Mouse (Mus musculus): ENCODE results near the gene Vrtn. TPM values are rescaled to one million over a fixed set of nuclear protein-coding genes. Genes with fewer than 3 reads are reported as not detected.

The Vrtn gene
- total and polyA plus RNA-seq, 3 experiments, result 0.05 TPM; not detected in 2

DNA sequence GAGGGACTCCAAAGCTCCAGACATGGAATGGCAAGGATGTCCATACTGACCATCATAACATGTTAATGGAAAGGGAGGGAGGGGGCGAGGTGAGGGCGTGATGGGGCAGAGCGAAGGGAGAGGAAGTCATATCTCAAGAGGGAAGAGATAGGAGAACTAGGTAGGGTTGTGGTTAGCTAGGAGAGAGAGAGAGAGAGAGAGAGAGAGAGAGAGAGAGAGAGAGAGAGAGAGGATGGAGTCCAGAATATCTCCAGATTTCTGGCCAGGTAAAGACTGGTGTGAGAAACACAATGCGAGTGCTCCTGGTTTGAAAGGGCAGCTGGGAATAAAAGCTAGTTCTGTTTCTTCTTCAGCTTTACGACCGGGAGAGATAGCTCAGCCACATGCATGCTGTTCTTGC, 51.3 kb downstream of the Vrtn start:
- peaks cover 23% of the 10 kb centered on the region for H3K27me3 ChIP-seq (ENCODE audit: insufficient read depth, low read length)
- ATAC-seq (ENCODE audit: extremely low read depth, insufficient number of reproducible peaks, low FRiP score, poor library complexity, severe bottlenecking), result no peak
- H3K36me3 ChIP-seq (replicated peaks), result no peaks in the 10 kb centered on the region

DNA sequence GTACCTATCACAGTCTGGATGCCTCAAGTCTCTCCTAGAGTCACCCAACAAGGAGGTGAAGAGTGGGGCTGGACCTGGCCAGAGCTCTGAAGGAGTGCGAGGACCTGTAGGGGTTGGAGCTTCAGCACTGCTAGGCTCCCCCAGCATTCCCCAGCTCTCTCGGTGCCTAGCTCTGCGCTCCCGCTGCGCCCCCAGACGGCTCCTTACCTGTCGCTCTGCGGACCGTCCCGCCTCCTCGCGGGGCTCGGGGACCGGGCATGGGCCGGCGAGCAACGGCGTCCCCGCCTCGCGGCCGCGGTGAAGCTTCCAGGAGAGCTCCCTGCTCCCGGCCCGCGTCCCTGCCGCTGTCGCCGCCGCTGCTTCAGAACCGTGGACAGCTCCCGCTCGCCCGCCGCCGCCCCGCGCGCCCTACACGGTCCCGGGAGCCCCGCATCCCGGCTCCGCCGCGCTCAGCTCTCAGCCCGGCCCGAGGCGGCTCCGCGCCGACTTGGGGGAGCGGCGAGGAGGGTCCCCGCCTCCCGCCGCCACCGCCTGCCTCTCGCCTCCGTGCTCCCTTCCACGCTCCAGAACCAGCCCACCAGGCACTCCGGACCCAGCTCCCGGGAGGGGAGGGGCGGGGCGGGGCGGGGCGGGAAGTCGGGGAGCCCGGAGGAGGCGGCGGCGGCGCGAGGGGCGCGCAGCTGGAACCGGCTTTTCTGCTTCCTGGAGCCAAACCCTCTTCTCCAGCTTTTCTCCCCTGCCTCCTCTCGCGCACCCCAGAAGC, 57.7 kb downstream of the Vrtn start, which contains the start of gene Syndig1l:
TSS of gene Syndig1l (minus strand) at position 513 of the 763 bp plus-strand sequence.
- H3K36me3 ChIP-seq (replicated peaks), result no peaks in the 10 kb centered on the region
- H3K4me3 ChIP-seq (ENCODE audit: low read depth, low read length), result no peak within 1 kb of the TSS; the same call in 1 of the 2 replicates
- ATAC-seq (ENCODE audit: extremely low read depth, insufficient number of reproducible peaks, low FRiP score, poor library complexity, severe bottlenecking), result no peak
- H3K27me3 ChIP-seq (ENCODE audit: insufficient read depth, low read length), result peaks cover 52% of the 10 kb centered on the region
- TF ChIP-seq GATA2 (IDR thresholded peaks at IDR 0.05; ENCODE audit: borderline replicate concordance, low read depth, low read length) (no peak), POLR2AphosphoS5 (IDR thresholded peaks at IDR 0.05; ENCODE audit: insufficient replicate concordance, low read depth, low read length) (no peak), GATA1 (IDR thresholded peaks at IDR 0.05; ENCODE audit: borderline replicate concordance, low read length) (no peak), TAL1 (conservative IDR thresholded peaks at IDR 0.05; ENCODE audit: low read depth, low read length) (no peak), CTCF (IDR thresholded peaks at IDR 0.05; ENCODE audit: low read depth, low read length) (no peak)
- peak; percentile 52 for DNase-seq (ENCODE audit: low spot score)
- H3K9me3 ChIP-seq (replicated peaks), result no peaks in the 10 kb centered on the region
- peaks cover 6% of the 10 kb centered on the region; the same call in 1 of the 2 replicates for H3K4me1 ChIP-seq (ENCODE audit: insufficient read depth, low read depth, low read length)

More for the DNA sequence above, 51.3 kb downstream of the Vrtn start:
- TF ChIP-seq TAL1 (conservative IDR thresholded peaks at IDR 0.05; ENCODE audit: low read depth, low read length) (no peak), GATA2 (IDR thresholded peaks at IDR 0.05; ENCODE audit: borderline replicate concordance, low read depth, low read length) (no peak)
- Histone ChIP-seq H3K9me3 (replicated peaks) (no peaks in the 10 kb centered on the region), H3K4me3 (ENCODE audit: low read depth, low read length) (no peak overlapping the region), H3K4me1 (ENCODE audit: insufficient read depth, low read depth, low read length) (no peaks in the 10 kb centered on the region)
- DNase-seq (ENCODE audit: low spot score), result no peak

Other genes with a start within 250 kb of the Vrtn start
- 15.7 and 20.9 TPM in 2 replicates for gene Entpd5, start 232.0 kb upstream of the Vrtn start, total RNA-seq (2014; fragmentation: Nextera tagmentation)
- gene Entpd5, start 232.0 kb upstream of the Vrtn start, total RNA-seq (2017), result 14.4 and 16.0 TPM in 2 replicates
- 1.6 and 3.7 TPM in 2 replicates for gene Entpd5, start 232.0 kb upstream of the Vrtn start, polyA plus RNA-seq (2012)
- 4.1 and 5.5 TPM in 2 replicates for gene Bbof1, start 231.9 kb upstream of the Vrtn start, total RNA-seq (2014; fragmentation: Nextera tagmentation)
- gene Bbof1, start 231.9 kb upstream of the Vrtn start, total RNA-seq (2017), result 4.4 and 6.0 TPM in 2 replicates
- 2.2 and 2.7 TPM in 2 replicates for gene Bbof1, start 231.9 kb upstream of the Vrtn start, polyA plus RNA-seq (2012)
- 53.0 and 73.5 TPM in 2 replicates for gene Rnf113a2, start 223.8 kb upstream of the Vrtn start, total RNA-seq (2014; fragmentation: Nextera tagmentation)
- gene Rnf113a2, start 223.8 kb upstream of the Vrtn start, total RNA-seq (2017), result 55.6 and 59.1 TPM in 2 replicates
- 47.9 and 48.1 TPM in 2 replicates for gene Rnf113a2, start 223.8 kb upstream of the Vrtn start, polyA plus RNA-seq (2012)
- gene Aldh6a1, start 190.0 kb upstream of the Vrtn start, total RNA-seq (2014; fragmentation: Nextera tagmentation), result 39.6 and 41.2 TPM in 2 replicates
- 14.7 and 16.1 TPM in 2 replicates for gene Aldh6a1, start 190.0 kb upstream of the Vrtn start, total RNA-seq (2017)
- 3.5 and 4.6 TPM in 2 replicates for gene Aldh6a1, start 190.0 kb upstream of the Vrtn start, polyA plus RNA-seq (2012)
- gene Lin52, start 189.6 kb upstream of the Vrtn start, total RNA-seq (2014; fragmentation: Nextera tagmentation), result 21.6 and 25.2 TPM in 2 replicates
- gene Lin52, start 189.6 kb upstream of the Vrtn start, total RNA-seq (2017), result 30.9 and 38.5 TPM in 2 replicates
- gene Lin52, start 189.6 kb upstream of the Vrtn start, polyA plus RNA-seq (2012), result 0.67 and 1.0 TPM in 2 replicates
- not detected in 2 replicates for gene Vsx2, start 71.3 kb upstream of the Vrtn start, total RNA-seq (2014; fragmentation: Nextera tagmentation)
- gene Vsx2, start 71.3 kb upstream of the Vrtn start, total RNA-seq (2017), result 0.05 and 0.06 TPM in 2 replicates
- not detected in 2 replicates for gene Vsx2, start 71.3 kb upstream of the Vrtn start, polyA plus RNA-seq (2012)
- gene Abcd4, start 23.6 kb upstream of the Vrtn start, total RNA-seq (2014; fragmentation: Nextera tagmentation), result 11.9 and 31.2 TPM in 2 replicates
- 8.7 TPM in 2 replicates for gene Abcd4, start 23.6 kb upstream of the Vrtn start, total RNA-seq (2017)
- gene Abcd4, start 23.6 kb upstream of the Vrtn start, polyA plus RNA-seq (2012), result 2.9 and 5.3 TPM in 2 replicates
- gene Syndig1l, start 57.8 kb downstream of the Vrtn start, total RNA-seq (2014; fragmentation: Nextera tagmentation), result not detected in 2 replicates
- gene Syndig1l, start 57.8 kb downstream of the Vrtn start, total RNA-seq (2017), result 0.05 TPM in 1 of 2 replicates, not detected in the other
- not detected in 2 replicates for gene Syndig1l, start 57.8 kb downstream of the Vrtn start, polyA plus RNA-seq (2012)
- 43.2 and 52.9 TPM in 2 replicates for gene Npc2, start 132.1 kb downstream of the Vrtn start, total RNA-seq (2014; fragmentation: Nextera tagmentation)
- 109 and 110 TPM in 2 replicates for gene Npc2, start 132.1 kb downstream of the Vrtn start, total RNA-seq (2017)
- gene Npc2, start 132.1 kb downstream of the Vrtn start, polyA plus RNA-seq (2012), result 137 and 219 TPM in 2 replicates
- gene Isca2, start 132.2 kb downstream of the Vrtn start, total RNA-seq (2014; fragmentation: Nextera tagmentation), result 198 and 207 TPM in 2 replicates
- gene Isca2, start 132.2 kb downstream of the Vrtn start, total RNA-seq (2017), result 80.7 and 93.5 TPM in 2 replicates
- gene Isca2, start 132.2 kb downstream of the Vrtn start, polyA plus RNA-seq (2012), result 52.3 and 55.1 TPM in 2 replicates
- gene Ltbp2, start 235.5 kb downstream of the Vrtn start, total RNA-seq (2014; fragmentation: Nextera tagmentation), result not detected in 2 replicates
- under 0.01 and 0.44 TPM in 2 replicates for gene Ltbp2, start 235.5 kb downstream of the Vrtn start, total RNA-seq (2017)
- gene Ltbp2, start 235.5 kb downstream of the Vrtn start, polyA plus RNA-seq (2012), result not detected in 2 replicates